Mouse (Mus musculus) hindbrain, postnatal 0 days (tissue): Measurements from ENCODE around the gene Mall. TPM values are rescaled to one million over a fixed set of nuclear protein-coding genes. Genes with fewer than 3 reads are reported as not detected.

Source experiments
- ATAC-seq: fragments of 200-750 bp; cut with Nextera tagmentation; 2 replicates; pipeline ENCODE4 v1.8.0; 2017; ENCODE audit warnings: mild to moderate bottlenecking, moderate TSS enrichment, moderate library complexity
- DNase-seq: peaks from one replicate; pipeline ENCODE4 v3.0.0-alpha.2; 2015; ENCODE audit warnings: low spot score
- H3K27ac ChIP-seq: fragments of 300-500 bp; sonication (generic); 2 replicates; pipeline ENCODE4 v1.5.1; 2014; ENCODE audit warnings: mild to moderate bottlenecking
- H3K27me3 ChIP-seq: fragments of 300-500 bp; sonication (generic); 2 replicates; pipeline ENCODE4 v1.6.1; 2014; ENCODE audit warnings: low read length, mixed read lengths; ENCODE audit not compliant: insufficient read depth
- H3K36me3 ChIP-seq: fragments of 300-500 bp; sonication (generic); 2 replicates; pipeline ENCODE4 v1.6.1; 2014; ENCODE audit warnings: low read length, mixed read lengths; ENCODE audit not compliant: insufficient read depth
- H3K4me1 ChIP-seq: fragments of 300-500 bp; sonication (generic); 2 replicates; pipeline ENCODE4 v1.6.1; 2014; ENCODE audit warnings: antibody characterized with exemption, low read length, mixed read lengths; ENCODE audit not compliant: insufficient read depth
- H3K4me2 ChIP-seq: fragments of 300-500 bp; sonication (generic); 2 replicates; pipeline ENCODE4 v1.6.1; 2014; ENCODE audit warnings: low read depth, mild to moderate bottlenecking, low read length, moderate library complexity, mixed read lengths
- H3K4me3 ChIP-seq: fragments of 300-500 bp; sonication (generic); 2 replicates; pipeline ENCODE4 v1.5.1; 2014; ENCODE audit warnings: low read length
- H3K9ac ChIP-seq: fragments of 300-500 bp; sonication (generic); replicated peaks from 2 replicates; pipeline ENCODE4 v1.6.1; 2014; ENCODE audit warnings: mild to moderate bottlenecking, low read length, moderate library complexity, mixed read lengths
- H3K9me3 ChIP-seq: fragments of 300-500 bp; sonication (generic); 2 replicates; pipeline ENCODE4 v1.6.1; 2016; ENCODE audit warnings: low read length, mixed read lengths
- CTCF ChIP-seq: IDR thresholded peaks from 2 replicates; pipeline ENCODE4 v1.5.1; 2016; ENCODE audit warnings: antibody characterized with exemption, control low read depth, low read depth
- WGBS: fragments of 180-500 bp; shearing (Covaris S2); extraction: QIAGEN DNeasy Blood & Tissue Kit; methylation state at CpG from one replicate; pipeline ENCODE4 v1.1.7; 2014; 5-methylcytosine and 5-hydroxymethylcytosine counted together
- polyA plus RNA-seq: library from polyadenylated mRNA; unstranded; fragments of >200 nt; fragmentation: Nextera tagmentation; extraction: Ambion mirVana; gene quantifications from 2 replicates; pipeline ENCODE4 v1.2.1, GENCODE M21; 2015
- total RNA-seq: library from RNA; depleted of rRNA; stranded (reverse); fragments of >200 nt; gene quantifications from 2 replicates; pipeline ENCODE4 v1.2.3, GENCODE M21; 2014

The Mall gene
- total and polyA plus RNA-seq, 2 experiments from 2014 or later = 0.55 to 1.5 TPM

GRCm38 (mm10) chr2:127760014-127760413, 30.3 kb upstream of the Mall start:
- DNase-seq (no peak), ATAC-seq (no peak)
- TF ChIP-seq CTCF = no peak
- Histone ChIP-seq H3K27me3 (no peaks in the 10 kb centered on the region), H3K4me3 (no peak overlapping the region), H3K4me2 (no peak overlapping the region), H3K9me3 (no peaks in the 10 kb centered on the region), H3K36me3 (peaks cover 11% of the 10 kb centered on the region; the same call in 1 of the 2 replicates), H3K4me1 (no peaks in the 10 kb centered on the region), H3K27ac (no peak overlapping the region), H3K9ac (no peak overlapping the region)
- WGBS = 88% methylated on average over 6 of the region's 6 CpGs

DNA sequence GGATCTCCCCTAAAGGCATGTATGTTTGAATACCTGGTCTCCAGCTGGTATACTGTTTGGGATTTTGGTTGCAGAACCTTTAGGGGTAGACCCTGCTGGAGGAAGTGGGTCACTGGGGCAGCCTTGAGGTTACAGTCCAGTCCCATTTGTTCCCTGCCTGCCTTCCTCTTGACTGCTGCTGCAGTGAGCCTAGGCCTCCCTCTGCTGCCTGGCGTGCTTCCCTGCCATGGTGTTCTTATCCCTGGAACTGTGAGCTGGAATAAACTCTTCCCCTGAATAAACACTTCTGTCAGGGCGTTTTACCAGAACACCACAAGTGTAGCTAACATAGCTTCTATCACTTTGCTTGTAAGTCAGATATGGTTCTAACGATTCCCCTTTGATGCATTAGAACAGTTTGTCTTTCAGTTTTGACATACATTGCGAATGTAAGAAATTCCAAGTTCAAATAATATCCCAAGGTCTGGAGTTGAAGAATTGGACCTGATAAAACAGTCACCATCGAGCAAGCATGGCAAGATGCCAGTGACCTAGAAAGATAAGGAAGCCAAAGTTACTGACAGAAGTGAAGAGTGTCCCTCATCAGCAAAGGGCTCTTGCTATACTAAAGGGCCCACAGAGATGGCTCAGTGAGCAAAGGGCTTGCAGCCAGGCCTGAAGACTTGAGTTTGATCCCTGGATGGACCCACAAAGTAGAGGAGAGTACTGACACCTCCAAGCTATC, 29.6 kb upstream of the Mall start:
- Histone ChIP-seq H3K9me3 (no peaks in the 10 kb centered on the region), H3K4me2 (no peak overlapping the region), H3K36me3 (peaks cover 11% of the 10 kb centered on the region; the same call in 1 of the 2 replicates), H3K27me3 (no peaks in the 10 kb centered on the region), H3K9ac (no peak overlapping the region), H3K4me1 (no peaks in the 10 kb centered on the region), H3K27ac (no peak overlapping the region), H3K4me3 (no peak overlapping the region)
- DNase-seq = no peak
- ATAC-seq = no peak
- no peak for TF ChIP-seq CTCF
- 89% methylated on average over 5 of the region's 5 CpGs for WGBS

- Histone ChIP-seq H3K27ac (peak overlapping the region; percentile 66; the same call in 1 of the 2 replicates), H3K4me1 (no peaks in the 10 kb centered on the region), H3K9me3 (no peaks in the 10 kb centered on the region), H3K4me3 (no peak overlapping the region), H3K4me2 (no peak overlapping the region), H3K9ac (no peak overlapping the region), H3K36me3 (peaks cover 15% of the 10 kb centered on the region; the same call in 1 of the 2 replicates), H3K27me3 (no peaks in the 10 kb centered on the region)
- no peak for TF ChIP-seq CTCF
- 36% methylated on average over 8 of the region's 8 CpGs for WGBS
- ATAC-seq = peak; percentile 93
- DNase-seq = peak; percentile 73
Observed at GRCm38 (mm10) chr2:127757171-127757570, 27.4 kb upstream of the Mall start.

- Histone ChIP-seq H3K27ac (no peak overlapping the region), H3K9me3 (no peaks in the 10 kb centered on the region), H3K4me3 (no peak overlapping the region), H3K27me3 (no peaks in the 10 kb centered on the region), H3K36me3 (0 out of 2 replicates have a peak, but pooled peaks cover 4% of the 10 kb centered on the region), H3K4me2 (no peak overlapping the region), H3K4me1 (no peaks in the 10 kb centered on the region), H3K9ac (no peak overlapping the region)
- DNase-seq (no peak), ATAC-seq (no peak)
- TF ChIP-seq CTCF = no peak
- WGBS = 88% methylated on average over 4 of the region's 4 CpGs
Observed at GRCm38 (mm10) chr2:127754113-127754512, 24.4 kb upstream of the Mall start.

DNA sequence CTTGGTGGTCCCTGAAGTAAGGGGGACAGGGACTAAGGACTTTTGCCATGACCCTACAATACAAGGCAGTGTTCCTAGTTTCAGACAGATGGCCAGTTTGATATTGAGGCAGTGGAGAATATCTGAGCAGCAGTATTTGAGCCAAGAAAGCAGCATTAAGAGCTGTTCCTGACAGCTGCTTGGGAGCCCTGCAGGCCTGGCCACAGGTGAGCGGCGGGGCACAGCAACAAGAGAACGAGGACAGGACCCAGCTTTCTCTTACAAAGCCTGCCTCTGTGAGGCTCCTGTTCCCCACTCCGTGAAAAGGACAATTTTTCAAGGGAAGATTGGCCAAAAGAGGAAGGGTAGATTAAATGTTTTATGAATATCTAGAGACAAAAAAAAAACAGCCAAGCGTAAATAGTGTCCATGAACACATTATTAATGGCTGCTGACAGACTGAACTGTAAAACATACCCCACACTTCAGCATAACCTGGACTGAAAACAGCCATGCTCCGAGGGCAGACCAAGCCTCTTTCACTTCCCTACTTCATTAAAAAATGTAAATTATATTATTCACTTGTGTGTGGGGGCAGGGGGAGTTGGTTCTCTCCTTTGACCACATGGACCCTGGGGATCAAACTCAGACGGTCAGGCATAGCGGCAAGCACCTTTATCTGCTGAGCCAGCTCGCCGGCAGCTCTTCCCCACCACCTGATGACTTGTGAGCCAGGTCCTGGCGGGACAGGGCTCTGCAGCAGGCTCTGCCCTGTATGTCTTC, 22.3 kb upstream of the Mall start:
- H3K27me3 ChIP-seq = no peaks in the 10 kb centered on the region
- no peak for TF ChIP-seq CTCF
- no peaks in the 10 kb centered on the region for H3K4me1 ChIP-seq
- no peak overlapping the region for H3K27ac ChIP-seq
- DNase-seq (peak; percentile 9), ATAC-seq (peak; percentile 51; the same call in 1 of the 2 replicates)
- 74% methylated on average over 11 of the region's 11 CpGs for WGBS
- H3K36me3 ChIP-seq = peaks cover 4% of the 10 kb centered on the region; the same call in 1 of the 2 replicates
- no peak overlapping the region for H3K4me3 ChIP-seq
- H3K9ac ChIP-seq = no peak overlapping the region
- H3K4me2 ChIP-seq = no peak overlapping the region
- H3K9me3 ChIP-seq = no peaks in the 10 kb centered on the region

- H3K4me2 ChIP-seq = no peak overlapping the region
- ATAC-seq (no peak), DNase-seq (no peak)
- no peak overlapping the region for H3K9ac ChIP-seq
- H3K9me3 ChIP-seq = no peaks in the 10 kb centered on the region
- WGBS = 58% methylated on average over 1 of the region's 1 CpGs
- no peaks in the 10 kb centered on the region for H3K27me3 ChIP-seq
- no peak for TF ChIP-seq CTCF
- no peaks in the 10 kb centered on the region for H3K4me1 ChIP-seq
- no peak overlapping the region for H3K4me3 ChIP-seq
- peaks cover 4% of the 10 kb centered on the region; the same call in 1 of the 2 replicates for H3K36me3 ChIP-seq
- no peak overlapping the region for H3K27ac ChIP-seq
Observed at GRCm38 (mm10) chr2:127749376-127749775, 19.6 kb upstream of the Mall start.
